Mouse (Mus musculus) c-Kit-negative CD71-positive TER-119-positive erythroid progenitor cells, embryonic 14.5 days (primary cell): ENCODE measurements at regions not wholly inside any gene's neighbourhood (a gene's known extent, or its start where the extent isn't known, plus 50 kb on each side); places are given as distances from the start of the nearest gene placed in this dataset.
A peak's percentile ranks its signal among the peaks of the same experiment; 100 is the strongest.

Source experiments
- DNase-seq: peaks from one replicate; pipeline ENCODE4 v3.0.0-alpha.2; 2013; ENCODE audit warnings: low read depth, low spot score

- DNase-seq, result no peak
Measured at GRCm38 (mm10) chr1:152313480-152313879, 73.0 kb downstream of the Tsen15 start.

GRCm38 (mm10) chr1:152305461-152305860, 81.0 kb downstream of the Tsen15 start:
- DNase-seq, result no peak

GRCm38 (mm10) chr1:152304487-152305130, 81.9 kb downstream of the Tsen15 start:
- no peak for DNase-seq

GRCm38 (mm10) chr1:152301355-152301754, 85.1 kb downstream of the Tsen15 start:
- no peak for DNase-seq

GRCm38 (mm10) chr1:152292196-152292736, 94.2 kb downstream of the Tsen15 start:
- DNase-seq, result no peak

- DNase-seq, result peak; percentile 3
Measured at GRCm38 (mm10) chr1:152290768-152291167, 95.7 kb downstream of the Tsen15 start.

- DNase-seq, result no peak
Measured at GRCm38 (mm10) chr1:152287566-152288490, 98.7 kb downstream of the Tsen15 start.

- DNase-seq, result no peak
Measured at GRCm38 (mm10) chr1:152286677-152287076, 99.8 kb downstream of the Tsen15 start.

GRCm38 (mm10) chr1:152282106-152282505, 104.4 kb downstream of the Tsen15 start:
- DNase-seq, result no peak

- DNase-seq, result no peak
Measured at GRCm38 (mm10) chr1:152281201-152281600, 105.3 kb downstream of the Tsen15 start.

GRCm38 (mm10) chr1:152280014-152280413, 106.5 kb downstream of the Tsen15 start:
- no peak for DNase-seq

GRCm38 (mm10) chr1:152275011-152275410, 111.5 kb downstream of the Tsen15 start:
- DNase-seq, result no peak

GRCm38 (mm10) chr1:152273430-152273829, 113.1 kb downstream of the Tsen15 start:
- DNase-seq, result no peak

GRCm38 (mm10) chr1:152269936-152270702, 116.4 kb downstream of the Tsen15 start:
- no peak for DNase-seq

- DNase-seq, result no peak
Measured at GRCm38 (mm10) chr1:152266390-152266789, 120.1 kb downstream of the Tsen15 start.

GRCm38 (mm10) chr1:152264981-152265380, 121.5 kb downstream of the Tsen15 start:
- DNase-seq, result no peak

GRCm38 (mm10) chr1:152261472-152261871, 125.0 kb downstream of the Tsen15 start:
- DNase-seq, result no peak

- DNase-seq, result no peak
Measured at GRCm38 (mm10) chr1:152260950-152261349, 125.5 kb downstream of the Tsen15 start.

- no peak for DNase-seq
Measured at GRCm38 (mm10) chr1:152258258-152258657, 128.2 kb downstream of the Tsen15 start.

- no peak for DNase-seq
Measured at GRCm38 (mm10) chr1:152253906-152254305, 132.6 kb downstream of the Tsen15 start.

- DNase-seq, result no peak
Measured at GRCm38 (mm10) chr1:152253486-152253885, 133.0 kb downstream of the Tsen15 start.
